Mouse (Mus musculus) intestine, postnatal 0 days (tissue): Measurements from ENCODE around the gene Mpp6. TPM values are rescaled to one million over a fixed set of nuclear protein-coding genes. Genes with fewer than 3 reads are reported as not detected.

Experiments
- ATAC-seq: fragments of 200-750 bp; cut with Nextera tagmentation; 2 replicates; pipeline ENCODE4 v1.8.0; 2017; ENCODE audit warnings: mild to moderate bottlenecking, moderate TSS enrichment, moderate library complexity
- H3K27ac ChIP-seq: fragments of 300-500 bp; sonication (generic); 2 replicates; pipeline ENCODE4 v1.5.1; 2014; ENCODE audit warnings: mild to moderate bottlenecking, low read depth, low read length, moderate library complexity
- H3K27me3 ChIP-seq: fragments of 300-500 bp; sonication (generic); replicated peaks from 2 replicates; pipeline ENCODE4 v1.6.1; 2014; ENCODE audit warnings: low read length, mixed read lengths; ENCODE audit not compliant: control insufficient read depth, insufficient read depth
- H3K36me3 ChIP-seq: fragments of 300-500 bp; sonication (generic); 2 replicates; pipeline ENCODE4 v1.6.1; 2014; ENCODE audit warnings: mild to moderate bottlenecking, moderate library complexity; ENCODE audit not compliant: control insufficient read depth, insufficient read depth
- H3K4me1 ChIP-seq: fragments of 300-500 bp; sonication (generic); replicated peaks from 2 replicates; pipeline ENCODE4 v1.6.1; 2014; ENCODE audit warnings: antibody characterized with exemption, low read length, mixed read lengths; ENCODE audit not compliant: control insufficient read depth, insufficient read depth
- H3K4me2 ChIP-seq: fragments of 300-500 bp; sonication (generic); replicated peaks from 2 replicates; pipeline ENCODE4 v1.6.1; 2014; ENCODE audit warnings: low read depth, mild to moderate bottlenecking, moderate library complexity
- H3K4me3 ChIP-seq: fragments of 300-500 bp; sonication (generic); 2 replicates; pipeline ENCODE4 v1.5.1; 2014; ENCODE audit warnings: low read depth, low read length
- H3K9ac ChIP-seq: fragments of 300-500 bp; sonication (generic); 2 replicates; pipeline ENCODE4 v1.6.1; 2014; ENCODE audit warnings: mild to moderate bottlenecking, low read depth, low read length
- H3K9me3 ChIP-seq: fragments of 300-500 bp; sonication (generic); 2 replicates; pipeline ENCODE4 v1.6.1; 2016; ENCODE audit warnings: mixed run types; ENCODE audit not compliant: control insufficient read depth
- CTCF ChIP-seq: sonication (generic); IDR thresholded peaks from 2 replicates; pipeline ENCODE4 v1.5.1; 2016; ENCODE audit warnings: low read depth, mild to moderate bottlenecking, control low read depth, antibody characterized with exemption, moderate library complexity
- WGBS: fragments of 180-500 bp; shearing (Covaris S2); extraction: QIAGEN DNeasy Blood & Tissue Kit; methylation state at CpG from one replicate; pipeline ENCODE4 v1.1.7; 2014; 5-methylcytosine and 5-hydroxymethylcytosine counted together
- polyA plus RNA-seq: library from polyadenylated mRNA; unstranded; fragments of >200 nt; fragmentation: Nextera tagmentation; extraction: Ambion mirVana; gene quantifications from 2 replicates; pipeline ENCODE4 v1.2.1, GENCODE M21; 2015

The Mpp6 gene
- polyA plus RNA-seq, 1 experiment from 2014 or later: 32.1 TPM

GRCm38 (mm10) chr6:50126331-50126730, 16.3 kb downstream of the Mpp6 start:
- Histone ChIP-seq H3K27me3 (no peaks in the 10 kb centered on the region), H3K9me3 (no peaks in the 10 kb centered on the region), H3K4me1 (no peaks in the 10 kb centered on the region; the same call in 1 of the 2 replicates), H3K4me3 (no peak overlapping the region), H3K9ac (no peak overlapping the region), H3K36me3 (no peaks in the 10 kb centered on the region; the same call in 1 of the 2 replicates), H3K4me2 (no peak overlapping the region), H3K27ac (peak overlapping the region; percentile 35; the same call in 1 of the 2 replicates)
- peak; percentile 65 for ATAC-seq
- no peak for TF ChIP-seq CTCF
- 34% methylated on average over 2 of the region's 2 CpGs for WGBS

- no peak for TF ChIP-seq CTCF
- no peak overlapping the region for H3K27ac ChIP-seq
- WGBS: 89% methylated on average over 6 of the region's 6 CpGs
Measured at GRCm38 (mm10) chr6:50127536-50127935, 17.5 kb downstream of the Mpp6 start.

GRCm38 (mm10) chr6:50137651-50138050, 27.6 kb downstream of the Mpp6 start:
- H3K9me3 ChIP-seq: no peaks in the 10 kb centered on the region
- no peak overlapping the region for H3K27ac ChIP-seq
- no peak for ATAC-seq
- H3K36me3 ChIP-seq: no peaks in the 10 kb centered on the region
- no peak for TF ChIP-seq CTCF
- no peak overlapping the region for H3K4me3 ChIP-seq
- H3K4me1 ChIP-seq: 0 out of 2 replicates have a peak, but pooled peaks cover 5% of the 10 kb centered on the region
- WGBS: 42% methylated on average over 3 of the region's 3 CpGs
- no peak overlapping the region for H3K9ac ChIP-seq
- H3K27me3 ChIP-seq: no peaks in the 10 kb centered on the region
- no peak overlapping the region for H3K4me2 ChIP-seq

More at GRCm38 (mm10) chr6:50127536-50127935, 17.5 kb downstream of the Mpp6 start:
- no peak overlapping the region for H3K4me2 ChIP-seq
- H3K27me3 ChIP-seq: no peaks in the 10 kb centered on the region
- H3K36me3 ChIP-seq: no peaks in the 10 kb centered on the region
- no peaks in the 10 kb centered on the region; the same call in 1 of the 2 replicates for H3K4me1 ChIP-seq
- no peak for ATAC-seq
- H3K9ac ChIP-seq: no peak overlapping the region
- H3K9me3 ChIP-seq: no peaks in the 10 kb centered on the region
- H3K4me3 ChIP-seq: no peak overlapping the region

- Histone ChIP-seq H3K36me3 (no peaks in the 10 kb centered on the region), H3K4me1 (0 out of 2 replicates have a peak, but pooled peaks cover 5% of the 10 kb centered on the region), H3K9ac (no peak overlapping the region), H3K9me3 (no peaks in the 10 kb centered on the region), H3K27me3 (no peaks in the 10 kb centered on the region), H3K4me2 (no peak overlapping the region), H3K4me3 (no peak overlapping the region), H3K27ac (peak overlapping the region; percentile 22; the same call in 1 of the 2 replicates)
- TF ChIP-seq CTCF: no peak
- peak; percentile 83 for ATAC-seq
- 49% methylated on average over 3 of the region's 3 CpGs for WGBS
Measured at GRCm38 (mm10) chr6:50139526-50139925, 29.5 kb downstream of the Mpp6 start.

GRCm38 (mm10) chr6:50146158-50146557, 36.1 kb downstream of the Mpp6 start:
- no peak overlapping the region for H3K9ac ChIP-seq
- H3K27me3 ChIP-seq: no peaks in the 10 kb centered on the region

GRCm38 (mm10) chr6:50149378-50149777, 39.3 kb downstream of the Mpp6 start:
- WGBS: 88% methylated on average over 4 of the region's 4 CpGs
- Histone ChIP-seq H3K36me3 (peaks cover 3% of the 10 kb centered on the region; the same call in 1 of the 2 replicates), H3K4me3 (no peak overlapping the region), H3K4me2 (no peak overlapping the region), H3K9ac (no peak overlapping the region), H3K9me3 (no peaks in the 10 kb centered on the region), H3K27ac (no peak overlapping the region), H3K27me3 (no peaks in the 10 kb centered on the region), H3K4me1 (no peaks in the 10 kb centered on the region)
- TF ChIP-seq CTCF: no peak
- ATAC-seq: no peak

More at GRCm38 (mm10) chr6:50146158-50146557, 36.1 kb downstream of the Mpp6 start:
- ATAC-seq: no peak
- no peaks in the 10 kb centered on the region for H3K4me1 ChIP-seq
- H3K36me3 ChIP-seq: peaks cover 3% of the 10 kb centered on the region; the same call in 1 of the 2 replicates
- no peak overlapping the region for H3K4me2 ChIP-seq
- H3K4me3 ChIP-seq: no peak overlapping the region
- no peaks in the 10 kb centered on the region for H3K9me3 ChIP-seq
- TF ChIP-seq CTCF: no peak
- H3K27ac ChIP-seq: no peak overlapping the region
